Mouse (Mus musculus) megakaryocyte, embryonic 14.5 days (primary cell): ENCODE results near the gene Grik5. TPM values are rescaled to one million over a fixed set of nuclear protein-coding genes. Genes with fewer than 3 reads are reported as not detected.
A peak's percentile ranks its signal among the peaks of the same experiment; 100 is the strongest.

Experiments
- H3K27me3 ChIP-seq: replicated peaks from 2 replicates; pipeline ENCODE3; 2012; ENCODE audit warnings: inconsistent platforms
- H3K36me3 ChIP-seq: replicated peaks from 2 replicates; pipeline ENCODE3; 2012; ENCODE audit warnings: low read length, inconsistent platforms, mixed read lengths
- H3K4me1 ChIP-seq: 2 replicates; pipeline ENCODE4 v1.6.1; 2012; ENCODE audit warnings: inconsistent platforms
- H3K4me3 ChIP-seq: replicated peaks from 2 replicates; pipeline ENCODE3; 2012; ENCODE audit warnings: moderate library complexity, mild to moderate bottlenecking, inconsistent platforms
- H3K9me3 ChIP-seq: 2 replicates; pipeline ENCODE4 v1.6.1; 2012; ENCODE audit warnings: inconsistent platforms
- FLI1 ChIP-seq: IDR thresholded peaks from 2 replicates; pipeline ENCODE4 v1.6.1; 2012; ENCODE audit warnings: low read length, inconsistent platforms, mixed read lengths
- GATA1 ChIP-seq: IDR thresholded peaks from 3 replicates; pipeline ENCODE4 v1.6.1; 2012; ENCODE audit warnings: mixed read lengths, low read length, inconsistent platforms, borderline replicate concordance
- polyA plus RNA-seq: library from polyadenylated mRNA; stranded (reverse); fragments of >175 nt; gene quantifications from 2 replicates; pipeline ENCODE4 v1.2.3, GENCODE M21; 2012; ENCODE audit warnings: low replicate concordance; ENCODE audit not compliant: insufficient read depth

Grik5 gene
- polyA plus RNA-seq, 1 experiment = 6.5 TPM

GRCm38 (mm10) chr7:24973208-24973607, 98.9 kb downstream of the Grik5 start:
- Histone ChIP-seq H3K4me3 (peak overlapping the region; percentile 99), H3K9me3 (no peaks in the 10 kb centered on the region), H3K36me3 (peaks cover 30% of the 10 kb centered on the region), H3K4me1 (peaks cover 56% of the 10 kb centered on the region), H3K27me3 (peaks cover 4% of the 10 kb centered on the region)
- TF ChIP-seq FLI1 (no peak), GATA1 (no peak)

GRCm38 (mm10) chr7:24971972-24972893, 99.9 kb downstream of the Grik5 start, which contains the start of gene Rabac1:
Rabac1 (minus strand) TSS chr7:24972754.
- Histone ChIP-seq H3K27me3 (peaks cover 2% of the 10 kb centered on the region), H3K4me3 (peak within 1 kb of the TSS; percentile 99), H3K4me1 (peaks cover 57% of the 10 kb centered on the region), H3K9me3 (no peaks in the 10 kb centered on the region), H3K36me3 (peaks cover 30% of the 10 kb centered on the region)
- TF ChIP-seq FLI1 = no peak
- no peak for TF ChIP-seq GATA1

DNA sequence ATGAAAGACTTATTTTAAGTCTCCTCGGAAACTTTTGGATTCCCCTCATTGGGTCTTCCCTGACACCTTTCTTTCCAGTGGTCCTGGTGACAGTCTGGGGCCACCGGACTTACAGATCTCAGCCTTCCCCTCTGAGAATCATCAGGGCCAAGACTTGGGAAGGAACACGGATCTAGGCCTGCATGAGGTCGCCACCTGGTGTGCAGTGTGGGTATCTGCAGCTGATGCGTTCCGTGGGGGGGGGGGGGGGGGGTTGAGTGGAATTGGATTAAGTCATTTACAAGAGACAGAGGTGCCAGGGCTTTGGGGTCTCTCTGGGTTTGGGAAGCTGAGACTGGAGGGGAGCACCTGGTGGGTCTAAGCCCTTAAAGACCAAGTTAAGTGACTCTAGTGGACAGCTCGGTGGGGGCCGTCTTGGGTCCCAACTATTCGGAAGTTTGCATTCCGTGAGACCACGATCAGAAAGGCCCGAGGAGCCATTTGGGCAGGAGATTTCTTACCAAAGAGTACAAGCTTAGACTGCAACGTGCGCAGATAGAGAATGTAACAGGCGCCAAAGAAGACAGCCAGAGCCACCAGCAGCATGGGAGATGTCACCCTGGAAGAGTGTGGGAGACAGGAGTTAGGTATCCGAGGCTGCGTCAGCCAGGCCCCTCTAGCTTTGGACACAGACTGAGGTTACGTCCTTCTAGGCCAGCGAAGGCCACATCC, 100.7 kb downstream of the Grik5 start:
- peak overlapping the region; percentile 99 for H3K4me3 ChIP-seq
- H3K4me1 ChIP-seq = peaks cover 60% of the 10 kb centered on the region
- H3K9me3 ChIP-seq = no peaks in the 10 kb centered on the region
- peaks cover 5% of the 10 kb centered on the region for H3K27me3 ChIP-seq
- peaks cover 30% of the 10 kb centered on the region for H3K36me3 ChIP-seq
- TF ChIP-seq GATA1 = no peak
- TF ChIP-seq FLI1 = no peak

- Histone ChIP-seq H3K4me1 (peaks cover 62% of the 10 kb centered on the region), H3K4me3 (no peak overlapping the region), H3K36me3 (peaks cover 30% of the 10 kb centered on the region), H3K9me3 (no peaks in the 10 kb centered on the region), H3K27me3 (peaks cover 5% of the 10 kb centered on the region)
- TF ChIP-seq FLI1 (no peak), GATA1 (no peak)
Observed at GRCm38 (mm10) chr7:24970341-24970740, 101.8 kb downstream of the Grik5 start.

DNA sequence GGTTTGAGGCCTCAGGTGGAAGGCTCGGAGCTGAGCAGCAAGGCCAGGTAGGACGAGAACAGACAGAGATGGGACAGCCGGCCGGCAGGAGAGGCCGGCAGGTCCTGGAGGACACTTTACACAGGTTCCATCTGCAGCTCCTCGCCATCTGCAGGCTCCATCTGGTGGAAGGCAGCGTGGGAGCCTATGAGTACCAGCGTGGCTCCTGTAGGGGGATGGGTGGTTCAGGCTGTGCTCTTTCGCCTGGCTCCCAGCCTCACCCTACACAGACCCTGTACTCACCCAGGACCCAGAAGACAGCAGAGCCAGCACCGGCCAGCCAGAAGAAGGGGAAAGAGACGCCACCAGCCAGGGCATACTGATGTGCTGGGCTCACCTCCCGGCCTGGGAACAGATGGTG, 102.3 kb downstream of the Grik5 start:
- peaks cover 30% of the 10 kb centered on the region for H3K36me3 ChIP-seq
- peaks cover 62% of the 10 kb centered on the region for H3K4me1 ChIP-seq
- peaks cover 5% of the 10 kb centered on the region for H3K27me3 ChIP-seq
- no peaks in the 10 kb centered on the region for H3K9me3 ChIP-seq
- no peak overlapping the region for H3K4me3 ChIP-seq
- TF ChIP-seq GATA1 (no peak), FLI1 (no peak)

DNA sequence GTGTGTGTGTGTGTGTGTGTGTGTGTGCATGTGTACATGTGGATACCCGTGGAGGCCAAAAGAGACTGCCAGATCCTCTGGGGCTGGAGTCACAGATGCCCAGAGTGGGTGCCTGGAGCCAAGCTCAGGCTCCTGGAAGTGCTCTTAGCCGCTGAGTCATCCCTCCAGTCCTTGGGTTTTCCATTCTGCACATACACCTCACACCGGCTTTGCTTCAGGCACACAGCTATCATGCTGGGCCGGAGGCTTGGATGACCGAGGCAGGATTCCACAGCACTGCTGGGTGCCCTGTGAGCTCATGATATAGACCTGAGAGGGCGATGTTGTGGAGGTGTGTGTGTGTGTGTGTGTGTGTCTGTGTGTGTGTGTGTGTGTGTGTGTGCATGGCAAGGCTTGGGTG, 103.7 kb downstream of the Grik5 start:
- no peaks in the 10 kb centered on the region for H3K9me3 ChIP-seq
- no peak overlapping the region for H3K4me3 ChIP-seq
- H3K4me1 ChIP-seq = peaks cover 55% of the 10 kb centered on the region
- TF ChIP-seq GATA1 (no peak), FLI1 (no peak)
- H3K36me3 ChIP-seq = peaks cover 30% of the 10 kb centered on the region
- H3K27me3 ChIP-seq = peaks cover 5% of the 10 kb centered on the region

- Histone ChIP-seq H3K27me3 (peaks cover 6% of the 10 kb centered on the region), H3K4me3 (no peak overlapping the region), H3K4me1 (peaks cover 50% of the 10 kb centered on the region), H3K36me3 (peaks cover 30% of the 10 kb centered on the region), H3K9me3 (no peaks in the 10 kb centered on the region)
- TF ChIP-seq GATA1 (no peak), FLI1 (no peak)
Observed at GRCm38 (mm10) chr7:24967966-24968365, 104.2 kb downstream of the Grik5 start.

GRCm38 (mm10) chr7:24964897-24965535, 107.1 kb downstream of the Grik5 start:
- Histone ChIP-seq H3K4me3 (peak overlapping the region; percentile 44), H3K36me3 (peaks cover 15% of the 10 kb centered on the region), H3K27me3 (peaks cover 12% of the 10 kb centered on the region), H3K9me3 (no peaks in the 10 kb centered on the region), H3K4me1 (peaks cover 34% of the 10 kb centered on the region)
- TF ChIP-seq GATA1 (no peak), FLI1 (no peak)

DNA sequence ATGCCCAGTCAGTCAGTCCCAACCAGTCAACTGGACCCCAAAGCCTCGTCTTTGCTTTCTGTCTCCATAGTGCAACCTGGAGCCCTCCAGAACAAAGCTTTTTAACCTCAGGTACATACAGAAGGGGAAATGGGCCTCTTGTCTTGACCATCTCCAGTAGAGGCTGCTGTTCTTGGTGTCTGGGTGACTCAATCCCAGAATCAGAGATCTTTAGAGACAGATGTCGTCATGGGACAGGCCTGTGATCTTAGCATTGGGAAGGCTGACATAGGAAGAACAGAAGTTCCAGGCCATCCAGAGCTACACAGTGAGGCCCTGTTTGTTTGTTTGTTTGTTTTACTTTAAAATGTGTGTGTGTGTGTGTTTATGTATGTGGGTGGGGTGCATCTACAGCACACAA, 107.9 kb downstream of the Grik5 start:
- peaks cover 14% of the 10 kb centered on the region for H3K27me3 ChIP-seq
- H3K4me1 ChIP-seq = peaks cover 34% of the 10 kb centered on the region
- TF ChIP-seq GATA1 (no peak), FLI1 (no peak)

More for the DNA sequence above, 107.9 kb downstream of the Grik5 start:
- no peaks in the 10 kb centered on the region for H3K9me3 ChIP-seq
- H3K36me3 ChIP-seq = peaks cover 8% of the 10 kb centered on the region
- no peak overlapping the region for H3K4me3 ChIP-seq

Other genes with a start within 250 kb of the Grik5 start
- gene Gm9844, start 210.1 kb downstream of the Grik5 start, polyA plus RNA-seq = 23.1 and 70.1 TPM in 2 replicates
- not detected in 2 replicates for gene Lypd4, start 202.4 kb downstream of the Grik5 start, polyA plus RNA-seq
- not detected in 2 replicates for gene Dmrtc2, start 202.3 kb downstream of the Grik5 start, polyA plus RNA-seq
- gene Rps19, start 188.0 kb downstream of the Grik5 start, polyA plus RNA-seq = 171 and 2,463 TPM in 2 replicates
- 0.50 TPM in 1 of 2 replicates, not detected in the other for gene Cd79a, start 175.0 kb downstream of the Grik5 start, polyA plus RNA-seq
- gene Arhgef1, start 169.4 kb downstream of the Grik5 start, polyA plus RNA-seq = 136 and 219 TPM in 2 replicates
- 0.37 TPM in 1 of 2 replicates, not detected in the other for gene Gm4881, start 127.9 kb downstream of the Grik5 start, polyA plus RNA-seq
- 475 and 509 TPM in 2 replicates for gene Rabac1, start 99.6 kb downstream of the Grik5 start, polyA plus RNA-seq
- gene Atp1a3, start 66.4 kb downstream of the Grik5 start, polyA plus RNA-seq = 7.5 and 25.7 TPM in 2 replicates
- gene Zfp574, start 221 bp upstream of the Grik5 start, polyA plus RNA-seq = 21.6 and 42.6 TPM in 2 replicates
- gene Pou2f2, start 107.4 kb upstream of the Grik5 start, polyA plus RNA-seq = 141 and 174 TPM in 2 replicates
- gene Dedd2, start 148.3 kb upstream of the Grik5 start, polyA plus RNA-seq = 16.7 and 34.3 TPM in 2 replicates
- gene Zfp526, start 149.1 kb upstream of the Grik5 start, polyA plus RNA-seq = 4.8 and 8.9 TPM in 2 replicates
- gene Gsk3a, start 165.5 kb upstream of the Grik5 start, polyA plus RNA-seq = 55.6 and 120 TPM in 2 replicates
- 44.8 and 66.8 TPM in 2 replicates for gene Erf, start 178.4 kb upstream of the Grik5 start, polyA plus RNA-seq
- 290 and 655 TPM in 2 replicates for gene Cic, start 195.4 kb upstream of the Grik5 start, polyA plus RNA-seq
- 19.1 TPM in 1 of 2 replicates, not detected in the other for gene Pafah1b3, start 225.6 kb upstream of the Grik5 start, polyA plus RNA-seq
- gene Prr19, start 229.1 kb upstream of the Grik5 start, polyA plus RNA-seq = 0.17 TPM in 1 of 2 replicates, not detected in the other
- gene Tmem145, start 233.8 kb upstream of the Grik5 start, polyA plus RNA-seq = 0.16 TPM in 1 of 2 replicates, not detected in the other
- gene Megf8, start 244.8 kb upstream of the Grik5 start, polyA plus RNA-seq = 9.7 and 10.3 TPM in 2 replicates